Mouse (Mus musculus) liver, embryonic 15.5 days (tissue): ENCODE measurements around the gene Cdc42se1. TPM values are rescaled to one million over a fixed set of nuclear protein-coding genes. Genes with fewer than 3 reads are reported as not detected.
A peak's percentile ranks its signal among the peaks of the same experiment; 100 is the strongest.

ENCODE experiments used
- ATAC-seq: fragments of 200-750 bp; cut with Nextera tagmentation; 2 replicates; pipeline ENCODE4 v1.8.0; 2017; ENCODE audit warnings: moderate number of reproducible peaks, mild to moderate bottlenecking, moderate library complexity; ENCODE audit not compliant: insufficient read depth
- H3K27ac ChIP-seq: fragments of 300-500 bp; sonication (generic); replicated peaks from 2 replicates; pipeline ENCODE4 v1.5.1; 2015; ENCODE audit warnings: mild to moderate bottlenecking, inconsistent platforms
- H3K27me3 ChIP-seq: fragments of 300-500 bp; sonication (generic); 2 replicates; pipeline ENCODE4 v1.6.1; 2015; ENCODE audit warnings: mild to moderate bottlenecking, inconsistent platforms
- H3K36me3 ChIP-seq: fragments of 300-500 bp; sonication (generic); replicated peaks from 2 replicates; pipeline ENCODE4 v1.6.1; 2015; ENCODE audit warnings: moderate library complexity, mild to moderate bottlenecking, inconsistent platforms
- H3K4me1 ChIP-seq: fragments of 300-500 bp; sonication (generic); replicated peaks from 2 replicates; pipeline ENCODE4 v1.6.1; 2015; ENCODE audit warnings: inconsistent platforms
- H3K4me2 ChIP-seq: fragments of 300-500 bp; sonication (generic); 2 replicates; pipeline ENCODE4 v1.6.1; 2015; ENCODE audit warnings: moderate library complexity, mild to moderate bottlenecking, inconsistent platforms
- H3K4me3 ChIP-seq: fragments of 300-500 bp; sonication (generic); replicated peaks from 2 replicates; pipeline ENCODE4 v1.5.1; 2015; ENCODE audit warnings: mild to moderate bottlenecking, inconsistent platforms
- H3K9ac ChIP-seq: fragments of 300-500 bp; sonication (generic); 2 replicates; pipeline ENCODE4 v1.6.1; 2015; ENCODE audit warnings: moderate library complexity, mild to moderate bottlenecking, inconsistent platforms
- H3K9me3 ChIP-seq: fragments of 300-500 bp; sonication (generic); replicated peaks from 2 replicates; pipeline ENCODE4 v1.6.1; 2016; ENCODE audit warnings: inconsistent platforms
- WGBS: fragments of 180-500 bp; shearing (Covaris S2); methylation state at CpG from one replicate; pipeline ENCODE4 v1.1.7; 2015; ENCODE audit warnings: mixed read lengths; ENCODE audit not compliant: insufficient replicate concordance; 5-methylcytosine and 5-hydroxymethylcytosine counted together
- polyA plus RNA-seq: library from polyadenylated mRNA; unstranded; fragments of >200 nt; fragmentation: Nextera tagmentation; extraction: Ambion mirVana; gene quantifications from 2 replicates; pipeline ENCODE4 v1.2.1, GENCODE M21; 2015

Gene Cdc42se1
- polyA plus RNA-seq: 36.7 and 42.6 TPM in 2 replicates

DNA sequence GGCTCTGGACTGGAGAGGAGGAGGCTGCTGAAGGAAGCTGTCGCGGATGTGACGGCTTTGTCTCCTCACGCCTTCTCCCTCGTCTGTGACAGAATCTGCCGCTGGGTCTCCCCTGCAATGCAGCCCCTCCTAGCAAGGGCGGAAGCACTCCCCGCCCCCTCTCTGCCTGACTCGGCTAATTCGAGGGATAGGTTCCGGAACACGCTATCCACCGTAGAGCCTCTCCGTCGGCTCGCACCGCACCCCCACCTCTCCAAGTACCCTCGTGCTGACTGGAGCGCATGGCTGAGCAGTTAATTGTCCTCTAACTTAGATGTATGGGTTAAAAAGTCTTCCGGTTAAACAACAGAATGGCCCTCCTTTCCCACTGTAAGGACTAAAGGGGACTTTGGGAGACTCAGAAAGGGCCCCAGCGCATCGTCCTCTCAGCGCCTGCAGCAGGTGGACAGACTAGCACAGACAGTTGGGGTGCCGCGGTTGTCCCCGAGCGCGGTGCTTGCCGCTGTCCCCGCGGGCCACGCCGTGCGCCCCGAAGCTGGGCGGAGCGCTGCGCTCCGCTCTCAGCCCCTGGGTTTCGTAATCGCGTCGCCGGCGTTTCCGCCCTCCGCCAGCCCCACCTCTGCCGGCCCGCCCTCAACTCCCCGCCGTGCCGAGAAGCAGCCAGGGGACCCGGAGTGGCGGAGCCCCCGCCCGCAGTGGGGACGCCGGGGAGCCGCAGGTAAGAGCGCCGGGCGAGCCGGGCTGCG, at the start of gene Cdc42se1:
Cdc42se1 (plus strand) TSS at position 585 of the 746 bp plus-strand sequence.
- Histone ChIP-seq H3K27me3 (no peaks in the 10 kb centered on the region), H3K4me2 (peak within 1 kb of the TSS; percentile 97), H3K27ac (peak within 1 kb of the TSS; percentile 91), H3K9me3 (no peaks in the 10 kb centered on the region), H3K4me1 (peaks cover 58% of the 10 kb centered on the region), H3K36me3 (peaks cover 32% of the 10 kb centered on the region), H3K4me3 (peak within 1 kb of the TSS; percentile 82), H3K9ac (peak within 1 kb of the TSS; percentile 96)
- peak; percentile 89 for ATAC-seq
- WGBS: under 1% methylated on average over 63 of the region's 64 CpGs

DNA sequence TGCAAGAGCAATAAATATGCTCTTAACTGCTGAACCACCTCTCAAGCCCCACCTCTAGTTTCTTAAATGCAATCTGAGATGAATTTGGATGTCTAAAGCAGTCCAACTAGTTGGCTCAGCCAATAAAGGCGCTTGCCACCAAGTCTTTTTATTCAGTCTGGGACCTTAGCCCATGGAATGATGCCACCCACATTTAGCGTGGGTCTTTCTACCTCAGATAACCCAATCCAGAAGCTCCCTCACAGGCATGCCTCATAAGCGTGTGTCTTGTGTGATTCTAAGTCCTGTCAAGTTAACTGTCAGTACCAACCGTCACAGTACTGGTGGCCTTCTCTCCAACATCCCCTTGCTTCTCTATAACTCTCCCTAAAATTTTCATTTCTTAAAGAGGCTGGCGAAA, 49.6 kb upstream of the Cdc42se1 start:
- Histone ChIP-seq H3K4me3 (no peak overlapping the region), H3K9me3 (no peaks in the 10 kb centered on the region), H3K4me1 (peaks cover 2% of the 10 kb centered on the region; the same call in 1 of the 2 replicates), H3K27ac (no peak overlapping the region), H3K4me2 (no peak overlapping the region), H3K36me3 (peaks cover 19% of the 10 kb centered on the region), H3K9ac (no peak overlapping the region), H3K27me3 (peaks cover 27% of the 10 kb centered on the region)
- ATAC-seq: no peak
- 68% methylated on average over 5 of the region's 5 CpGs for WGBS

DNA sequence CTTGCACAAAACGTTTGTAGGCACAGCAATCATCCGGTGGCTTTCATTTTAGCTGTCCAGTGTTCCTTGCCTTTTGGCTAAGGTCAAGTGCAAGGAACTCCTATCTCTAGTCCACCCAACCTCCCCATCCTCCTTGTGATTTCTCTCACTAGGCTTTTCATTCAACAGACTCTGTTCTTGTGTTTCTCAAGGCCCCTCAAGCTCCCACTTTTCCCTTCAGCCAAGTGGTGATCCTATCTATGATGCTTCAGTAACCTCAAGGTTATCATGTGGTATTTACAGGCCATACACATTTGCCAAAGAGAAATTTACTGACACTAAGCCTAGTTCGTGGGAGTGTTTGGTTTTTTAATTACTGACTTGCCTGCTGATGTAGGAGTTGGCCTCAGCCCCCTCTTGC, 48.6 kb upstream of the Cdc42se1 start:
- no peaks in the 10 kb centered on the region for H3K9me3 ChIP-seq
- no peak overlapping the region for H3K9ac ChIP-seq
- WGBS: 55% methylated on average over 3 of the region's 3 CpGs
- H3K27me3 ChIP-seq: peaks cover 17% of the 10 kb centered on the region
- no peak overlapping the region for H3K4me2 ChIP-seq
- H3K27ac ChIP-seq: no peak overlapping the region
- no peaks in the 10 kb centered on the region for H3K4me1 ChIP-seq
- ATAC-seq: no peak
- H3K4me3 ChIP-seq: no peak overlapping the region
- peaks cover 29% of the 10 kb centered on the region for H3K36me3 ChIP-seq

DNA sequence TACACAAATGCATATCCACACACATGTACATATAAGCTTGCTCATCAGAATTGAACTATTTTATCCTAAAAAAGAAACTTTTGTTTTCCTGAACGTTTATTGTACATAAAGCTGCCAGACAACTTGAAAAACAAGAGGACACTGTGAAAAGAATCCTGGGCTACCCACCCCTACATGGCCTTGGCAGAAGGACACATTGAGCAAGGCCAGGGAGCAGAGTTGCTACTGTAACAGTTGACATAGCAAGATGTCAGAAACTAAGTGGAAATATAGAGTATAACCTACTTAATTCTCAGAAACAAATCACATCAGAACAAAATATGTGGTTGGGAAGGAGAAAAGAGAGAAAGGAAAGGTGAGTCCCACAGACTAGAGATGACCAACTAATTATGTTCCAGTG, 46.7 kb upstream of the Cdc42se1 start:
- Histone ChIP-seq H3K9me3 (no peaks in the 10 kb centered on the region), H3K4me3 (no peak overlapping the region), H3K4me1 (no peaks in the 10 kb centered on the region), H3K4me2 (no peak overlapping the region), H3K27me3 (peaks cover 8% of the 10 kb centered on the region; the same call in 1 of the 2 replicates), H3K36me3 (peaks cover 48% of the 10 kb centered on the region), H3K27ac (no peak overlapping the region), H3K9ac (no peak overlapping the region)
- ATAC-seq: no peak
- 45% methylated on average over 1 of the region's 1 CpGs for WGBS

DNA sequence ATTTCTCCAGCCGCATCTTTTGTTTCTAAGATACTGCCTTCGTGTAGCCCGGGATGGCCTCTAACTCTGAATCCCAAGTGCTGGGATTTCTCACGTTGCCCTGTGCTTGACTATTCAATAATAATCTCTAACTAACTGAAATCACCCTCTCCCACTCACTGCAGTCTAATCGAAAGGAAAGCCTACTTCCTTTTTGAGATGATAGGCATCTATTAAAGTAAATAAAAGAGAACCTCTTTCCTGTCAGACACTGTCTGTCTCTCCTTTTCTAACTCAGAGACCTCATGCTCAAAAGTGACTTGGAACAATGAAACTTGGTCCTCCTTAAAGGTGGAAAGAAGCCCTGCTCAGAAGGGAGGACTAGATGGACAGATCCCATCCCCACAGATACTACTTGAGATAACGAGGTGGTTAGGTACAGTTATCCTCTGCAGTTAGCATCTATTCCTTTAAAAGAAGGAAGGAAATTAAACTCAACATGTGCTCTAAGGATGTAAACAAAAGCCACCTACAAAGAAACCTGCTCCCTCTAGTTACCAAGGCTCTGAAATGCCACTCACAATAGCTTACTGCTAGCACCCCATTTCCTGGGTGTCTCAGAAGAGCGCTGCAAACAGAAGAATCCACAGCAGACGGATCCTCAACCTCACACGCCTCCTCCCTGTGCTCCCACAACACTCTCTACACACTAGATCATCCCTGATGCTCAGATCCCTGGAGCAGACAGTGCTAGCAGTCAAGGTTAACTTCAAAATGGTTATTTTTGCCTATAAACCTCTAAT, 43.5 kb upstream of the Cdc42se1 start:
- H3K36me3 ChIP-seq: peaks cover 80% of the 10 kb centered on the region
- no peaks in the 10 kb centered on the region for H3K4me1 ChIP-seq
- H3K27me3 ChIP-seq: no peaks in the 10 kb centered on the region
- no peaks in the 10 kb centered on the region for H3K9me3 ChIP-seq
- no peak overlapping the region for H3K4me2 ChIP-seq
- no peak overlapping the region for H3K9ac ChIP-seq
- ATAC-seq: no peak
- no peak overlapping the region for H3K4me3 ChIP-seq
- 77% methylated on average over 9 of the region's 9 CpGs for WGBS
- no peak overlapping the region for H3K27ac ChIP-seq

DNA sequence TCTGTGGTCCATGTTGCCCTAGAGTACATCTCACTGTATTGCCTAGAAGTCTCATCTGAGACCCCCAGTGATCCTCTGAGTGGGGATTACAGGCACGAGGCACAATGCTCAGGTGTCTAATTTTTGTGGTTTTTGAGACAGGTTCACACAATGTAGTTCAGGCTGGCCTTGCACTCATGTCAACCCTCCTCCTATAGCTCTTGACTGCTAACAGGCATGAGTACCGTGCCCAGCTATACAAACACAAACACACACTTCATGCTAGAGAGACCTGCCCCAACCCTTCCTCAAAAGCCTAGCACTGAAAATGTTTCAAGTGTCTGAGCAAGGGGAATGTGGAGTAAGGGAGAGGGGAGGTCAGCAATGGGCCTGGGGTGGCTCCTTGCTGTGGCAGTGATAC, 42.4 kb upstream of the Cdc42se1 start:
- Histone ChIP-seq H3K36me3 (peaks cover 91% of the 10 kb centered on the region), H3K9me3 (no peaks in the 10 kb centered on the region), H3K27ac (no peak overlapping the region), H3K4me3 (no peak overlapping the region), H3K27me3 (no peaks in the 10 kb centered on the region), H3K9ac (no peak overlapping the region), H3K4me1 (no peaks in the 10 kb centered on the region), H3K4me2 (no peak overlapping the region)
- WGBS: 81% methylated on average over 2 of the region's 2 CpGs
- ATAC-seq: no peak

DNA sequence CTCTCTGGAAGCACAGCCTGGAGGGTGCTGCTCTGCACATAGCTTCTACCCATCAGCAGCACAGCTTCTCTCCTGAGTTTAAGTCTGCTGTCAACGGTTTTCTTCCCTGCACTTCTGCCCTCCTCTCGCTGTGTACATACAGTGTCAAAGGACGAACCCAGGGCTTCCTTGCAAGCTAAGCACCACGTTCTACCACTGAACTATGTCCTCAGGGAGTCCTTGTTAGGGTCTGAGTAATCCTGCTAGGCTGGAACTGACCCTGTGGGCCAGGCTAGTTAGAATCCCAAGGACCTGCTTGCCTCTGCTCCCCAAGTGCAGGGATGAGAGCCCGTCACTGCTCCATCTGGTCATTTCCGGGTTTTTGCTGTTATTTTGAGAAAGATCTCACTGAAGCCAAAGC, 41.6 kb upstream of the Cdc42se1 start:
- no peak overlapping the region for H3K4me2 ChIP-seq
- no peak overlapping the region for H3K4me3 ChIP-seq
- H3K27me3 ChIP-seq: no peaks in the 10 kb centered on the region
- no peak for ATAC-seq
- no peak overlapping the region for H3K27ac ChIP-seq
- peaks cover 97% of the 10 kb centered on the region for H3K36me3 ChIP-seq
- H3K9ac ChIP-seq: no peak overlapping the region
- H3K9me3 ChIP-seq: no peaks in the 10 kb centered on the region
- WGBS: 89% methylated on average over 6 of the region's 6 CpGs
- no peaks in the 10 kb centered on the region for H3K4me1 ChIP-seq

DNA sequence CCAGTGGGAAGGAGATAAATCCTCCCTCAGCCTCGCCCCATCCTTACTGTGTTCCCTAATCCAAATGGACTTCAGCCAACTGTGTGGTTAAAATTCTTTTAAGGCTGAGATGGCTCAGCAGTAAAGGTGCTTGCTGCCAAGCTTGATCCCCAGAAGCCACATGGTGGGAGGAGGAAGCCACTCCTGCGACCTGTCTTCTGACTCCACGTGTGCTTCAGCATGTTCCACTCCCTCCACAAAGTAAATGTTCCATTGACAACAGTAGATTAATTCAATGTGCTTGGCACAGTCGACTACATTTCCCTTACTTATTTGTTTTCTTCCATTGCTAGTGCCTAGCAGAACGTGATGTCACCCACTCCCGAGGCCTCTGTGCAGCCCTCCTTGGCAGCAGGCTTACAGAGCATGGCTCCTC, 33.8 kb upstream of the Cdc42se1 start:
- Histone ChIP-seq H3K9ac (no peak overlapping the region), H3K4me2 (no peak overlapping the region), H3K9me3 (no peaks in the 10 kb centered on the region), H3K4me1 (no peaks in the 10 kb centered on the region; the same call in 1 of the 2 replicates), H3K27me3 (no peaks in the 10 kb centered on the region), H3K27ac (no peak overlapping the region), H3K4me3 (no peak overlapping the region), H3K36me3 (peaks cover 97% of the 10 kb centered on the region)
- WGBS: 83% methylated on average over 6 of the region's 6 CpGs
- no peak for ATAC-seq

DNA sequence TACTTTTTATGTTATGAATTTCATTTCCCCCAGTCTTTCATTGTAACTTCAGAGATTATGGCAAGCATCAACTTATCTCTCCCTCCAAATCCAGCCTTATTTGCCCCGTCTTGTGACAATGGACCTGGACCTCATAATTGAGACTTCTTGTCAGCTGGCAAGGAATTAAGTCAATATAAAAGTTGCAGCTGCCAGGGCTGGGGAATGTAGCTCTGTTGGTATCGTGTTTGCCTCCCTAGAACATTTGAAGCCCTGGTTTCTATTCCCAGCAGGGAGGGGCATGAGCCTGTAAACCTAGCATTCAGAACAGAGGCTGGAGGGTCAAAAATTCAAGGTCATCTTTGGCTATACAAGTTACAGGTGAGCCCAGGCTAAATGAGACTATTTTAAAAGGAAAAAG, 32.8 kb upstream of the Cdc42se1 start:
- Histone ChIP-seq H3K9me3 (no peaks in the 10 kb centered on the region), H3K4me2 (no peak overlapping the region), H3K27me3 (no peaks in the 10 kb centered on the region), H3K36me3 (peaks cover 97% of the 10 kb centered on the region), H3K4me1 (no peaks in the 10 kb centered on the region; the same call in 1 of the 2 replicates), H3K4me3 (no peak overlapping the region), H3K27ac (no peak overlapping the region), H3K9ac (no peak overlapping the region)
- WGBS: 83% methylated on average over 2 of the region's 2 CpGs
- ATAC-seq: no peak

DNA sequence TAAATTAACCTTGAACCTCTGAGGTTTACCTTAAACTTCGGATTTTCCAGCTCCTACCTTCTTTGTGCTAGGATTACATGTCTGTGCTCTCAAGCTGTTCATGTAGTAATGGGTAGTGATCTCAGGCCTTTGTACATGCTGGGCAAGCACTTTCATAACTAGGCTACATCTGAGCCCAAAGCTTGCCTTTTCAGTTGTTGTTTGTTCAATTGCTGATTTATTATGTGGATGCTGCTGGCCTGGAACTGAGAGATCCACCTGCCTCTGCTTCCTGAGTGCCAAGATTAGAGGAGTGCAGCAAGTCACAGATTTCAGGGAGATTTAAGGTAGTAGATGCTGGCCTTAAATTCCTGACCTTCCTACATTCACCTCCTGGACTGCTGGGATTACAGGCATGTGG, 29.4 kb upstream of the Cdc42se1 start:
- Histone ChIP-seq H3K4me2 (no peak overlapping the region), H3K9me3 (no peaks in the 10 kb centered on the region), H3K27ac (no peak overlapping the region), H3K36me3 (peaks cover 99% of the 10 kb centered on the region), H3K4me1 (no peaks in the 10 kb centered on the region; the same call in 1 of the 2 replicates), H3K9ac (no peak overlapping the region), H3K27me3 (no peaks in the 10 kb centered on the region), H3K4me3 (no peak overlapping the region)
- 78% methylated on average over 1 of the region's 1 CpGs for WGBS
- ATAC-seq: no peak

DNA sequence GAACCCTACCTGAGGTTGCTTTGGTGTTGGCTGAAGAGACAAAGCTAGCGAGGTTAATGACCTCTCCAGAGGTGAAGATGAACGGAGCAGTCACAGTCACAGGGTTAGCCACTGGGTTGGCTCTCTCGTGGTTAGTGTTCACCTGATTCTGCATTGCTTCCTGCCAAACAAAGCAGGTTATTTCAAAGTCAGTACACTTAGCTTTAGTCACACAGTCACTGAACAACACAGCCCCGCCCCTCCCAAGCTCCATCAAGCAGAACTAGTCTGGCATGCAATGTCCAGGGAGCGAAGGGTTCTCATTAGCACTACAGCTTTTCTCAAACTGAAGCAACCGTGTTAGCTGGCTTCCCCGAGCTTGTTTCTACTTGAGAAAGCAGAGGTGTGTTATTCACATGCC, 28.4 kb upstream of the Cdc42se1 start:
- H3K9me3 ChIP-seq: no peaks in the 10 kb centered on the region
- H3K9ac ChIP-seq: no peak overlapping the region
- ATAC-seq: no peak
- no peaks in the 10 kb centered on the region; the same call in 1 of the 2 replicates for H3K4me1 ChIP-seq
- H3K4me2 ChIP-seq: no peak overlapping the region
- no peak overlapping the region for H3K4me3 ChIP-seq
- no peaks in the 10 kb centered on the region for H3K27me3 ChIP-seq
- 81% methylated on average over 7 of the region's 7 CpGs for WGBS
- H3K36me3 ChIP-seq: peaks cover 98% of the 10 kb centered on the region
- no peak overlapping the region for H3K27ac ChIP-seq
